Mouse (Mus musculus): Measurements from ENCODE around the gene Gpr137. TPM values are rescaled to one million over a fixed set of nuclear protein-coding genes. Genes with fewer than 3 reads are reported as not detected.

Gene Gpr137
- polyA plus RNA-seq, 1 experiment = 39.9 TPM

- no peaks in the 10 kb centered on the region for H3K36me3 ChIP-seq (ENCODE audit: control insufficient read depth, insufficient read depth)
- H3K4me3 ChIP-seq = no peak overlapping the region
- H3K79me2 ChIP-seq (ENCODE audit: control insufficient read depth, insufficient read depth) = no peaks in the 10 kb centered on the region
- H3ac ChIP-seq (ENCODE audit: control insufficient read depth, insufficient read length) = no peak overlapping the region
- H3K4me2 ChIP-seq (ENCODE audit: low read depth) = no peak overlapping the region
- TF ChIP-seq SRF (IDR thresholded peaks at IDR 0.05; ENCODE audit: control insufficient read depth, insufficient read length, low read depth) (no peak), MYOD1 (IDR thresholded peaks at IDR 0.05; ENCODE audit: control insufficient read depth in 1 of 3, insufficient read length in 2 of 3, low read depth in 2 of 3) (no peak), MYOG (IDR thresholded peaks at IDR 0.05; ENCODE audit: control insufficient read depth in 1 of 3, insufficient read depth in 1 of 3, insufficient read length in 2 of 3, low read depth in 2 of 3) (no peak), REST (IDR thresholded peaks at IDR 0.05; ENCODE audit: insufficient read depth, insufficient read length) (no peak), MAX (IDR thresholded peaks at IDR 0.05; ENCODE audit: low read depth) (no peak), E2F4 (IDR thresholded peaks at IDR 0.05; ENCODE audit: insufficient read depth) (no peak), TCF3 (IDR thresholded peaks at IDR 0.05; ENCODE audit: insufficient read length, low read depth) (no peak), USF1 (IDR thresholded peaks at IDR 0.05; ENCODE audit: low read depth) (no peak), POLR2A (IDR thresholded peaks at IDR 0.05; ENCODE audit: insufficient read length, low read depth) (no peak), CEBPB (IDR thresholded peaks at IDR 0.05; ENCODE audit: insufficient read depth, poor library complexity, severe bottlenecking) (no peak), POLR2AphosphoS2 (IDR thresholded peaks at IDR 0.05; ENCODE audit: insufficient read length, low read depth) (no peak), TCF12 (IDR thresholded peaks at IDR 0.05; ENCODE audit: insufficient read depth, poor library complexity, severe bottlenecking) (no peak)
- no peaks in the 10 kb centered on the region for H3K27me3 ChIP-seq (ENCODE audit: control insufficient read depth, insufficient read depth, insufficient read length)
These were observed 14.2 kb downstream of the Gpr137 start for GRCm38 (mm10) chr19:6928080-6928479.

- H3K27me3 ChIP-seq (ENCODE audit: control insufficient read depth, insufficient read depth, insufficient read length) = no peaks in the 10 kb centered on the region
- H3K4me3 ChIP-seq = no peak overlapping the region
These were observed 15.6 kb downstream of the Gpr137 start for GRCm38 (mm10) chr19:6926559-6927255.

GRCm38 (mm10) chr19:6925611-6926329 is 16.5 kb downstream of the Gpr137 start:
- Histone ChIP-seq H3ac (ENCODE audit: control insufficient read depth, insufficient read length) (no peak overlapping the region), H3K79me2 (ENCODE audit: control insufficient read depth, insufficient read depth) (peaks cover 1% of the 10 kb centered on the region), H3K4me3 (no peak overlapping the region), H3K36me3 (ENCODE audit: control insufficient read depth, insufficient read depth) (no peaks in the 10 kb centered on the region), H3K27me3 (ENCODE audit: control insufficient read depth, insufficient read depth, insufficient read length) (no peaks in the 10 kb centered on the region), H3K4me2 (ENCODE audit: low read depth) (no peak overlapping the region)
- TF ChIP-seq TCF3 (IDR thresholded peaks at IDR 0.05; ENCODE audit: insufficient read length, low read depth) = no peak
- no peak for TF ChIP-seq MAX (IDR thresholded peaks at IDR 0.05; ENCODE audit: low read depth)
- TF ChIP-seq REST (IDR thresholded peaks at IDR 0.05; ENCODE audit: insufficient read depth, insufficient read length) = no peak
- no peak for TF ChIP-seq MYOG (IDR thresholded peaks at IDR 0.05; ENCODE audit: control insufficient read depth in 1 of 3, insufficient read depth in 1 of 3, insufficient read length in 2 of 3, low read depth in 2 of 3)
- TF ChIP-seq POLR2A (IDR thresholded peaks at IDR 0.05; ENCODE audit: insufficient read length, low read depth) = no peak
- no peak for TF ChIP-seq MYOD1 (IDR thresholded peaks at IDR 0.05; ENCODE audit: control insufficient read depth in 1 of 3, insufficient read length in 2 of 3, low read depth in 2 of 3)
- no peak for TF ChIP-seq USF1 (IDR thresholded peaks at IDR 0.05; ENCODE audit: low read depth)
- no peak for TF ChIP-seq TCF12 (IDR thresholded peaks at IDR 0.05; ENCODE audit: insufficient read depth, poor library complexity, severe bottlenecking)
- no peak for TF ChIP-seq CEBPB (IDR thresholded peaks at IDR 0.05; ENCODE audit: insufficient read depth, poor library complexity, severe bottlenecking)
- TF ChIP-seq POLR2AphosphoS2 (IDR thresholded peaks at IDR 0.05; ENCODE audit: insufficient read length, low read depth) = no peak
- TF ChIP-seq SRF (IDR thresholded peaks at IDR 0.05; ENCODE audit: control insufficient read depth, insufficient read length, low read depth) = no peak
- no peak for TF ChIP-seq E2F4 (IDR thresholded peaks at IDR 0.05; ENCODE audit: insufficient read depth)

More at GRCm38 (mm10) chr19:6926559-6927255, 15.6 kb downstream of the Gpr137 start:
- Histone ChIP-seq H3K36me3 (ENCODE audit: control insufficient read depth, insufficient read depth) (no peaks in the 10 kb centered on the region), H3K79me2 (ENCODE audit: control insufficient read depth, insufficient read depth) (no peaks in the 10 kb centered on the region), H3ac (ENCODE audit: control insufficient read depth, insufficient read length) (no peak overlapping the region), H3K4me2 (ENCODE audit: low read depth) (no peak overlapping the region)
- TF ChIP-seq POLR2AphosphoS2 (IDR thresholded peaks at IDR 0.05; ENCODE audit: insufficient read length, low read depth) (no peak), MYOD1 (IDR thresholded peaks at IDR 0.05; ENCODE audit: control insufficient read depth in 1 of 3, insufficient read length in 2 of 3, low read depth in 2 of 3) (no peak), MAX (IDR thresholded peaks at IDR 0.05; ENCODE audit: low read depth) (no peak), REST (IDR thresholded peaks at IDR 0.05; ENCODE audit: insufficient read depth, insufficient read length) (no peak), E2F4 (IDR thresholded peaks at IDR 0.05; ENCODE audit: insufficient read depth) (no peak)

DNA sequence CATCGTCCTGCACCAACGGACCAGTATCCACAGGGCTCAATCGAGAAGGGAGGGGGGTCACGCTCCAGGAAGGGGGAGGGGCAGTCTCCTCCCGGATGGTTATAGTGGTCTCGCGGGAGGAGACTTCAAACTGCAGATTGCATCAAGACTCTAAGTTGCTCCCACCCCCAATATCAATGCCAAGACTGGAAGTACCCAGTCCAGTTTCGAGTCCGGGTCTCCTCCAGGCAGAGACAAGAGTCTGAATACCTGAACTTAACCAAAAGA is 17.0 kb downstream of the Gpr137 start, which contains the start of gene Catsperz:
TSS of gene Catsperz (minus strand) at position 74 of the 267 bp plus-strand sequence.
- H3K27me3 ChIP-seq (ENCODE audit: control insufficient read depth, insufficient read depth, insufficient read length) = no peaks in the 10 kb centered on the region
- H3K4me3 ChIP-seq = no peak within 1 kb of the TSS
- peak within 1 kb of the TSS; percentile 63 for H3K4me2 ChIP-seq (ENCODE audit: low read depth)
- peaks cover 6% of the 10 kb centered on the region for H3K79me2 ChIP-seq (ENCODE audit: control insufficient read depth, insufficient read depth)
- TF ChIP-seq MAX (IDR thresholded peaks at IDR 0.05; ENCODE audit: low read depth) (no peak), REST (IDR thresholded peaks at IDR 0.05; ENCODE audit: insufficient read depth, insufficient read length) (no peak)
- no peaks in the 10 kb centered on the region for H3K36me3 ChIP-seq (ENCODE audit: control insufficient read depth, insufficient read depth)
- no peak within 1 kb of the TSS for H3ac ChIP-seq (ENCODE audit: control insufficient read depth, insufficient read length)

Data from myocyte (in vitro differentiated cells).